Mouse (Mus musculus) urinary bladder, postnatal 4 days (tissue): ENCODE measurements around the gene Olfr332.
"Not testable (repeated sequence)": the region's sequence is repeated elsewhere in the genome, so short reads cannot be mapped to it uniquely, and the experiment has no call there.

Experiments
- DNase-seq, 2 experiments: peaks; one replicate each; pipeline ENCODE4 v3.0.0; 2021 to 2022; ENCODE audit warnings: low spot score in 2 of 2

Gene Olfr332

DNA sequence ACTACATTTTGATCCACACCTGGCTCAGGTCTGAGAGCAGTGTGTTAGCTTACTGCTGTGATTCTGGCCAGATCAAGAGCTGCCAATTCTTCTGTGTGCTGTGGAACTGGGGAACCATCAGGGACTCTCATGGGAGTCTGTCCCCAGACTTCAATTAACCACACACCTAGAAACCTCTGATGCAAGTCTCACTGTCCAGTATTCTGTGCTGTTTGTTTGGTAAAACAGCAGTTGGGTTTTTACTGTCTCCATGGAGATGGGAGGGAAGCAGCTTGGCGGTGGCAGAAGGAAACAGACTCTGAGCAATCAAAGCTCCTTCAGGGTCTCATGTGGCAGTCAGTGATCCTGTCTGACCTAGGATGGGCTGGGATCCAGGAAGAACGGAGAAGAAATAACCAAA lies at the start of gene Olfr332:
TSS of gene Olfr332 (minus strand) at position 101 of the 400 bp plus-strand sequence.
- no peak for DNase-seq

DNA sequence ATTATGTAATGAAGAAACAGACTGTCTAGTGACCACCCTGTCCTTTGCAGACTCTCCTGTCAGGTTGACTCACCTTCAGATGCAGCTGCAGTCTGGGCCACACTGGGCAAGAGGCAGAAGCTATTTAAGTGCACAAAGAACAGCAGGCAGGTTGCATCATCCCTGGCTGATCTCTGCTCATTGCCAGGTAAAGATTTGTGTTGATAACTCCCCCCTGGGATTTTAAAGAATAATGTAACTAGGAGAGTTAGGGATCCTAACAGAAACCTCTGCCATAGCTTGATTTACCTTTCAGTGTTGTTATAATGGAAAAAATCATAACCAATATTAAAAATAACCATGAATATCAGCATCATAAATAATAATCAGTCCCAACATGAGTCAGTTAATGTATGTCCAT lies 42.4 kb upstream of the Olfr332 start, which contains the start of gene Olfr330:
TSS of gene Olfr330 (minus strand) at position 101 of the 400 bp plus-strand sequence.
- not testable (repeated sequence) for DNase-seq

- peak; percentile 46 to 80 for DNase-seq
Measured at GRCm38 (mm10) chr11:58519756-58520155, 27.4 kb upstream of the Olfr332 start.

DNA sequence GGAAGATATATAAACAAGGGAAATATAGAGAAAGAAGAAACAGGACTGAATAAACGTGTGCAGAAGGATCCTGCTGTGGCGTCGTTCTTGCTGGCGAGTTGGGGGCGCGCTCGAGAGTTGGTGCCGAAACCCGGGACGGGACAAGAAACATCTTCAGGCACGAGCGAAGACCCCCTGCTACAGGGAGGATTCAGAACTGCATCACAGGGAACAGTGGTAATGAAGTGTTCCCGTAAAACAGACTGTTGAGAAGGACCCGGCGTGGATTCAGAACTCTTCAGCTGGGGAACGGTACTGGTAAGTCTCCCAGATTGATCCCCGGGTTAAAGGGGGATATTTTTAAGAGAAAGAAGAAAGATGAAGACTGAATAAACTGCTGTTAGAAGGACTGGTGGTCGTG lies 26.6 kb upstream of the Olfr332 start:
- peak; percentile 85 to 100 for DNase-seq

GRCm38 (mm10) chr11:58509058-58509457 lies 16.7 kb upstream of the Olfr332 start:
- not testable (repeated sequence) for DNase-seq

GRCm38 (mm10) chr11:58502472-58502871 lies 10.1 kb upstream of the Olfr332 start, which contains the start of gene Olfr331:
Olfr331 (minus strand) TSS chr11:58502572.
- DNase-seq = not testable (repeated sequence)

DNA sequence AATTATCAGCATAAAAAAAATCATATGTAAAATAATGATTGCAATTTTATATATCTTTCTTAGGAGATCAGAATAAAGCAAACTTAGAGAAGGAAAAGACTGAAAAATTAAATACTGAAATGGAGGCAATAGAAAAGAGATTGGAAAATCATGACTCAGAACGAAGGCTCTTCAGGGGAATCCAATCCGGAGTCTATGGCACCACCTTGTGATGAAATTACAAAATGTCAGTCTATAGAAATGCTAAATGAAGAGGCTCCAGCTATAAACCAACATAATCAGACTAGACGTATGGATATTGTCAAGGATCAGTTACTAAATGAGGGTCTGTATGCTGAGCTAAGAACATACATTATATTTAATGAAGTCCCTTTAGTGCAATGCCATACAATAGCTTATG lies 6.9 kb upstream of the Olfr332 start:
- DNase-seq = no peak

GRCm38 (mm10) chr11:58498761-58499160 lies 6.4 kb upstream of the Olfr332 start:
- no peak for DNase-seq

GRCm38 (mm10) chr11:58462170-58462569 lies 30.2 kb downstream of the Olfr332 start, which contains the start of gene Olfr30:
Olfr30 (minus strand) TSS chr11:58462270.
- DNase-seq = no peak

GRCm38 (mm10) chr11:58453592-58453991 lies 38.8 kb downstream of the Olfr332 start:
- DNase-seq = peak in 1 of 2 experiments; percentile 51

- DNase-seq = peak in 1 of 2 experiments; percentile 35
Measured at GRCm38 (mm10) chr11:58452759-58453158, 39.6 kb downstream of the Olfr332 start, which contains the start of gene Lypd9. Lypd9 (minus strand) TSS chr11:58452923.
